Mouse (Mus musculus) megakaryocyte, embryonic 14.5 days (primary cell): ENCODE data around the gene Nudt3.

Source experiments
- FLI1 ChIP-seq: IDR thresholded peaks from 2 replicates; pipeline ENCODE4 v1.6.1; 2012; ENCODE audit warnings: low read length, inconsistent platforms, mixed read lengths
- GATA1 ChIP-seq: IDR thresholded peaks from 3 replicates; pipeline ENCODE4 v1.6.1; 2012; ENCODE audit warnings: mixed read lengths, low read length, inconsistent platforms, borderline replicate concordance

DNA sequence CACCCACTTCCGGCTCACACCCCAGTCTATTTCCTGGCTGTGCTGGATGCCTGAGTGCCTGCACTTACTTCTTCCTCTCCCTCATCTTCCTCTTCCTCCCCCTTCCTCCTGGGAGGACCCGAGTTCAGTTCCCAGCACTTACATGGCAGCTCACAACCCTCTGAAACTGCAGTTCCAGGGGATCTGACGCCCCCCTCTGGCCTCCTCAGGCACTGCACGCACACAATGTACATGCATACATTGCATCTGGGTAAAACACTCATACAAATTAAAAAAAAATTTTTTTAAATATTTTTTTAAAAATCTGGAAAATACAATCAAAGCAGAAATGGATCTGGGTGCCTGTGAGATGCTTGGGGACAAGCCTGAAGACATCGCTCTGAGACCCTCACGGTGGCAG, 48.4 kb upstream of the Nudt3 start:
- TF ChIP-seq GATA1, result no peak
- no peak for TF ChIP-seq FLI1
